Mouse (Mus musculus) hindlimb bud, embryonic 11.5 days (tissue): Measurements from ENCODE around the gene Zbtb40.
A peak's percentile ranks its signal among the peaks of the same experiment; 100 is the strongest.

Experiments
- DNase-seq: peaks from one replicate; pipeline ENCODE4 v3.0.0-alpha.2; 2012; ENCODE audit warnings: low read depth, low spot score; ENCODE audit errors: extremely low spot score

The Zbtb40 gene

DNA sequence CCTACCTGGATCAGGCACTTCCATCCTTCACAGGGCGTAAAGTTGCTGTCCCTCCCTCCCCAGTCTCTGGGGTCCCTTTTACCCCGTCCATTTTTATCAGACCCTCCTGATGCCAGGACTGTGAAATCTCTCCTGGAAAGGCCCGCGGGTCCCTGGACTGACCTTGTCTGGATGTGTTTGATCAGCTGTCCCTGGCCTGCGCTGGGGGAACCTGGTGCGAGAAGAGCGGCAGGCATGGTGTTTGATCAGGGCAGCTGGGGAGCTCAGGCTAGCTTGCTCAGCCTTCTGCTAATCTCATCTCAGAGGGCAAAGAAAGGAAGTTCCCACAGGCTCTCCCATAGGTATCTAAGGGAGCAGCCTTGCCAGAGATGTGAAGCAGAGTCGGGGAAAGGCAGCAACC is 71.4 kb downstream of the Zbtb40 start:
- no peak for DNase-seq

GRCm38 (mm10) chr4:136970939-136971338 is 77.7 kb downstream of the Zbtb40 start:
- DNase-seq = peak; percentile 37

- no peak for DNase-seq
These were observed 78.9 kb downstream of the Zbtb40 start for GRCm38 (mm10) chr4:136969503-136970276.

DNA sequence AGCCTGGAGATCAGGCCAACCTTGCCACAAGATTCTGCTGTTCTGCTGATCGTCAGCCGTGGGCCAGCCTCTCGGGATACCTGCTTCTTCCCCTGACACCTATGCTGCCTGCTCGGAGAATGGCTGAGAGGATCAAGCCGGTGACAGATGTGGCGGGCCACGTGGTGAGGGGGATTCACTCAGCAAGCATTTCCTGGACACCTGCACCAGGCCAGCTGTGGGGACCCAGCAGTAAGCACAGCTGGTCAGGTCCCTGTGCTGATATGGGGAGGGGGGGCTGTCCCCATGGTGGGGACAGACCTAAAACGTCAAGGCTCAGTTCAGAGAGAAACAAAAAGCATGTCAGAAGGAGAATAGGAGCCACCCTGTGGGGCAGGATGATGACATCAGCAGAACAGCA is 79.5 kb downstream of the Zbtb40 start:
- DNase-seq = no peak

GRCm38 (mm10) chr4:136967511-136967910 is 81.1 kb downstream of the Zbtb40 start:
- DNase-seq = no peak

DNA sequence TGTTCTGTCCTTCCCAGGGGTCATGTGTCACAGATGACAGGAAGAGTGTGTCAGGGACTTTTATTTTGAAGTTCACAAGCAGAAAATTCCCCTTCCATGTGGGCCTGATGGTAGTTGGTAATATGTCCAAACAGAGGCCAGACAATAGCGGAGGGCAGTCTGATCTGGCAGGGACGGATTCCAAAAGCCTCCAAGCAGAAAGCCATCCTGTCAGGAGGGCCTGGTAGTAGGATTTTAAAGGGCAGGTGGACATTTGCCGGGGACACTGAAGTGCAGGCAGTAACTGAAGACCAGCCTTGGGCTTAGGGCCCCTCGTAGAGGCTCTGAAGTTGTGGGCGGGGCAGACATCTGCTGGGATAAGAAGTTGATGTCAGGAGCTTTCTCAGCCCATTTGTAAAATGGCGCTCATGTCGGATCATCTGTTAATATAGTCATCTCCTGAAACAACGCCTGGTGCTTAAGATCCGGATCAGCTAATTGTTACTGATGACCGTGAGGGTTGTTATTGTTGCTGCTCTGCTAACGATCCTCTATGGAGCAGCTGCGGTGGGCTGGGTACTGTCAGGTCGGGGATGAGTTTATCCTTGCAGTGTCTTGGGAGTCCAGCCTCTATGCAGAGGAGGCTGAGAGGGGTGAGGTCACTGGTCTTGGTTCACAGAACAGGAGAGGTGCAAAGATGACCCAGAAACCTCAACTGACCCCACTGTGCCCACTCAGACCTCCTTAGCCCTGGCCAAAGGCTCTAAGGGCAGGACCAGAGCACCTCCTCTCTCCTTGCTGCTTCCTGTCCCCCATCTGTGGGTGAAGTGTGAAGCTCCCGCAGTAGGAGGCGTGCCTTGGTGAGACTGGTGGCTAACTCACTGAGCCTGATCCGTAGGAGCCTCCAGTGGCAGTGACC is 81.9 kb downstream of the Zbtb40 start:
- no peak for DNase-seq

DNA sequence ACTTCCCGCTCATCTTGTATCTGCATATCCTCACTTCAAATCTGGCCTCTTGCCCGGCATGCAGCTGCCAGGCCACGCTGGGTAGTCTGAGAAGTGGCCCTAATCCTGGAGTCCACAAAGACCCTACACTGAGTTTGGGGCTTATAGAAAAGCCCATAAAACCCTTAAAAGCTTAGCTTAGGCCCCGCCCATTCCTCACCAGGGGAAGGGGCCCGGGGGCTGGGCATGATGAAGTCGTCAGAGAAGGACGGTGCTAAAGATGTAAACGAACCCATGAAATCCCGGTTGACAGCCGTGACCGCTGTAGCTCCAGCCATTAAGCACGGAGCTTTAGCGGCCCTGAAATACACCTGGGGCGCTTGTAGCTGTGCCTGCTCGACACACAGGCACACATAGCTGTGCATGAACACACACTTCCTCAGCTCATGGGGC is 83.6 kb downstream of the Zbtb40 start:
- DNase-seq = no peak

GRCm38 (mm10) chr4:136962447-136962846 is 86.2 kb downstream of the Zbtb40 start:
- no peak for DNase-seq

DNA sequence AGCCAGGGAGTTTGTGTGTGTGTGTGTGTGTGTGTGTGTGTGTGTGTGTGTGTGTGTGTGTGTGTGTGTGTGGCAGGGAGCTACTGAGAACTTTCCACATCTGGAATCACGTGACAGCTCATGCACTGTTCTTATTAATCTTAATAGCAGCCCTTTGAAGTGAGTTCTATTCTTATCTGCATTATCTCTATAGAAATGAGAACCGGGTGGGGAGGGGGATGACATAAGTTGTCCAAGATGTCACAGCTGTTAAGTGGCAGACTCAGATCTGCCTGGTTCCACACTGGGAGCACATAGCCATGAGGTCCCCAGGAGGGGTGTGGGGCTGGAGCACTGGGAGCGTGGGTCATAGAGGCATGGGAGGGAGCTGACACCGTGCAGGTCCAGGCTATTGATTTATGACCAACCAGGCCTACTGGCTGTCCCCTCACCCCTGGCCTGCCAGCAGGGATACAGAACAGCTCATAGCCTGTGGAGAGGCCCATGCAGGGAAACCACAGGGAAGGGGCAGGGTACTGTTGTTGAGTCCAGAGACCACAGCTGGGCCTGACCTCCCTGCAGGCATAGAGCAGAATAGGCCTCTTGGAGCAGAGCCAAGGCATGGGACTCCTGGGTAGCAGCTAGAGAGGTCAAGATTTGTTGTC is 86.8 kb downstream of the Zbtb40 start:
- no peak for DNase-seq

- DNase-seq = no peak
These were observed 88.0 kb downstream of the Zbtb40 start for GRCm38 (mm10) chr4:136960581-136960980.

DNA sequence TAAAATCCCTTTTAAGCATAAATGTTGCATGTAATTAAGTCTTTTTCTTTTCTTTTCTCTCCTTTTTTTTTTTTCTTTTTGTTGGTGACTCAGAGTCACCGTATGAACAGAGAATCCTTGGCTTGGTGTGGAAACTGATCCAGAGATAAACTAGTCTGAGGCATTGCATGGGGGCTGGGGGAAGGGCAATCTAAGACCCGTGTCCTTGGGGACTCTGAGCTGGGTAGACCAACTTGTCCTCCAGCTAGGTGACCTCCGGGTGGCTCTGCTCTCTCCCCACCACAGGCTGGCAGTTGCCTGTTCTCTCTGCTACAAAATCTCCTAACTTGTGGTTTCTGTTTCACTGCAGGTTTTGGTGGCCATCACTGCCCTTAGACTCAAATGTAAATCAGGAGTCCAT is 88.5 kb downstream of the Zbtb40 start:
- no peak for DNase-seq

DNA sequence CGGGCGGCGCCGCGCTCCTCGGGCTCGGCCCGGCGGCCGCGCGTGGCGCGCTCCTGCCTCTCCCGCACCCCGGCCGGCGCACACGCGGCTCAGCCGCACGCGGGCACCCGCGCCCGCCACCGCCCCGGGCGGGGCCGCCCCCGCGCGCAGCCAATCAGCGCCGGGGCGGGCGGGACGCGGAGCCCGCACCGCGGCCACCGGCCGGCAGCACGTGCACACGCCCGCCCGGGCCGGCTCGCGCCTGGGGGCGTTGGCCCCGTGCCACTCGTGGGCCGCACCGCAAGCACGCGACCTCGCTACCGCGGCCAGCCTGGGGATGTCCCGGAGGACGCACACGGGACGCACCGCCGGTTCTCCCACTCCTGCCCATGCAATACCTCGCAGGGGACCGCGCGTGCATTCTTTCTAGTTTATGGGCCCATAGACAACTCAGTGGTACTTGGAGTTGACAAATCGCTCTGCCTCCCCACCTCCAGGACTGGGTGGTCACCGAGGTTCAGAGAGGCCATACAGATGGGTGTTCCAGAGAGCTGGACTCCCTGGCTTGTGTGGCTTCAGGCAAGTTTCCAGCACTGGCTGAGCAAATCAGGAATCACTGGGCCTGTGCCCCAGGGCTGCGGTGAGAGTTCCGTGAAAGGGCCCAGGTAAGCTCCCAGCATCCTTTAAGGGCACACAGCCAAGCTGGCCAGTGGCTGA is 91.7 kb downstream of the Zbtb40 start, which contains the start of gene Epha8:
Epha8 (minus strand) TSS at position 66 of the 696 bp plus-strand sequence.
- DNase-seq = no peak

DNA sequence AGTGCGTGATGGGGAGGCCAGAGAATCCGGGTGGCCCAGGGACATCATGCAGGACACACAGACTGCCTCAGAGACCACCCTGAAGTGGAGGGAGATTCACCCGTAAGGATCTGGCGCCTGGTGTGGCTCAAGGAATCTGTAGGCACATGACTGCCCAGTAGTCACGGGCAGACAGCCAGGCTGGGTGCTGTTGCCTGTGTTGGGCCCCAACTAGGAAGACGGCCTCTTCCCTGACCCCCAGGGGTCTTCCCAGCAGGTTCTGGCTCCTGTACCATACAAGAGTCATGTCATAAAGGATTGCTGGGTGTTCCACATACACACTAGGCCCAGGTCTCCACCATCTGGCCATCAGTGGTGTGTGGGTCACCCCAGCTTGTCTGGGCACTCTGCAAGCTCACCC is 94.0 kb downstream of the Zbtb40 start:
- no peak for DNase-seq

- no peak for DNase-seq
These were observed 99.2 kb downstream of the Zbtb40 start for GRCm38 (mm10) chr4:136949266-136949989.

DNA sequence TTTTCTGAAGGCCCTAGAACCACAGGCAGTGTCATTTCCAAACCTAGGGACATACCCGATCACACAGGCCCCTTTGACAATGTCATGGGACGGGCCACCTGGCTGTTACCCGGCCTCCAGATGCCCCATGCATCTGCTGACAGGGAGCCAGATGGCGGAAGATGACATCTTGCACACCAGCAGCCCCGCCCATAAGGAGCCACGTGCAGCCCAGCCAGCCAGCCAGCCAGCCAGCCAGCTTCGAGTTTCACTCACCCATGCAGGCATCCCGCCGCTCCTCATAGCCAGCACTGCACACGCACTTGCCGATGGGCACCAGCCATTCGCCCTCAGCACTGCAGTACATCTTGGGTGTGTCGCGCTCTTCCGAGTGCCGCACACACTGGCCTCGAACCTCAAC is 103.2 kb downstream of the Zbtb40 start:
- DNase-seq = no peak

DNA sequence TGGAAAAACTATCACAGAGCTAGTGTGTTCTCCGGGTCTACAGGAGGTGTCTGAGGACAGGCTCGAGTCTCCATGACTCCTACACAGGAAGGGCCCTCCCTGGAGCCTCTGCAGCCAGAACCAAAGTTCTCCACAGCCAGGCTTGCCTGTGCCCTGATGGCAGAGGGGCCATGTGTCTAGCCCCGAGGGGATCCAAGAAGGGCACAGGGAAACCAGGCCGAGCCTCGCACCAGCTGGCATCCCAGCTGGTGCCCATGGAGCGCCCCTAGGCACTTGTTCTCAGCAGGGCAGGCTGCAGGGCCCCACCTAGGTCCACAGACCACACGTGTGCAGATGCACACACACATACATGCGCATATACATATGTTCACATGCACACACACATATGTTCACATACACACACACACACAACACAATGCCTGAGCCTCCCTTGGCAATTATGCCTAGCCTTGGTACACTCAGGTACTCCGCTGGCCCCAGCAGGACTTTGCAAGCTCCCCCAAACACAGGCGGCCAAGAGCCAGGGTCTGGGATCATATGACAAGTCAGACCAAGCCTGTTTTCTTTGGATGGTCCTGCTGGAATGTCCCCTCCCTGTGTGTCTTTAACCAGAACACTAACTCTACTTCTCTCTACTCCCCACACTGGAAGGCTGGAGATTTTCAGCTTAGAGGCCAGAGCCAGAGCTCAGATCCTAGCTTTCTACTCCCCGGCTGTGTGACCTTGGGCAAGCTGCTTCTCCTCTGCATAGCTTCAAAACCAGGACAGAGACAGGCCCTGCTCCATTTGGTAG is 103.8 kb downstream of the Zbtb40 start:
- no peak for DNase-seq

GRCm38 (mm10) chr4:136943175-136943574 is 105.4 kb downstream of the Zbtb40 start:
- no peak for DNase-seq

- DNase-seq = no peak
These were observed 105.8 kb downstream of the Zbtb40 start for GRCm38 (mm10) chr4:136942761-136943160.

DNA sequence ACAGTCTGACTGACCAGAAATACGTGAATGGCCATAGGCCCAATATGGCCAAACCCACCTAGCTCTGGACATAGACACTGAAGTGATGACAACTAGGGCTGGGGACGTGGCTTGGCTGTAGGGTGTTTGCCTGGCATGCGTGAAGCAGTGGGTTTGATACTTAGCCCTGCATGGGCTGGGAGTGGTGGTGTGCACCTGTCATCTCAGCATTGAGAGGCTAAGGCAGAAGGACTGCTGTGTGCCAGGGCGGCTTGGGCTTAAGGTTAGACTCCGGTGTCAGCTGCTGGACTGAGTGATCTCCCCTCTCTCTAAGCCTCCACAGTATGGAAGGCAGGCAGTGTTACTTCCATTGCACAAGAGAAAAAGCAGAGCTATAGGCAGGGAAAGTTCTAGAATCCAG is 110.7 kb downstream of the Zbtb40 start:
- DNase-seq = no peak
